Mouse (Mus musculus) CH12.LX (cell line): ENCODE results near the gene Fbll1.

Experiments
- E2F4 ChIP-seq: IDR thresholded peaks from 2 replicates; pipeline ENCODE4 v1.6.1; 2011; ENCODE audit warnings: low read depth, low read length, improper control_type of control experiment; ENCODE audit not compliant: insufficient replicate concordance
- GABPA ChIP-seq: IDR thresholded peaks from 2 replicates; pipeline ENCODE4 v1.6.1; 2012; ENCODE audit warnings: low read depth, low read length, improper control_type of control experiment, inconsistent platforms; ENCODE audit not compliant: insufficient replicate concordance
- MAFK ChIP-seq: IDR thresholded peaks from 2 replicates; pipeline ENCODE4 v1.6.1; 2011; ENCODE audit warnings: low read length, improper control_type of control experiment; ENCODE audit not compliant: insufficient replicate concordance
- POLR2A ChIP-seq: IDR thresholded peaks from 2 replicates; pipeline ENCODE4 v1.6.1; 2011; ENCODE audit warnings: low read depth, mild to moderate bottlenecking, improper control_type of control experiment, low read length

GRCm38 (mm10) chr11:35834022-35834760 lies 35.5 kb upstream of the Fbll1 start, which contains the start of gene Rars:
- TF ChIP-seq GABPA (no peak; the same call in 1 of the 2 replicates), MAFK (no peak), POLR2A (peak; percentile 97), E2F4 (no peak)
